Mouse (Mus musculus): ENCODE measurements around the gene Prkar2b. TPM values are rescaled to one million over a fixed set of nuclear protein-coding genes. Genes with fewer than 3 reads are reported as not detected.
A peak's percentile ranks its signal among the peaks of the same experiment; 100 is the strongest.

The Prkar2b gene
- polyA plus RNA-seq, 1 experiment from 2014 or later, result 75.5 TPM

DNA sequence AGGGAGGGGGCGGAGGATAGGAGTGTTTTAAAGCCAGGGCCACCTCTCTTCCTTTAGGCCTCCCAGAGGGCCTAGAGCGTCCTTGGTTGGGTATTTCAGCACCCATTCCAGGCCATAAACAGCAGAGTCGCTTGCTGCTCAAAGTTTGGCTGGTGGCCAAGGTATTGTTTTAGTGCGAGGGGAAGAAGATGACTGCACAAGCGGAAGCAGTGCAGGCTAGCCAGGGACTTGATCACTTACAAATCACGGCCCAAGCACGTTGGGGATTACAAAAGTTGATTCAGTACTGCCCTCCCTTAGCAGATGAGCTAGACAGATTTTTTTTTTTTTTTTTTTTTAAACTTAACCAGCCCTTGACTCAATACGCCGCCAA is 110.5 kb downstream of the Prkar2b start:
- Histone ChIP-seq H3K4me3 (ENCODE audit: low read depth, low read length) (peak overlapping the region; percentile 32), H3K27ac (ENCODE audit: low read depth, low read length) (no peak overlapping the region), H3K9me3 (ENCODE audit: control insufficient read depth, low read length) (no peaks in the 10 kb centered on the region), H3K9ac (ENCODE audit: low read depth, low read length) (0 out of 2 replicates have a peak overlapping the region, but pooled peaks have one; percentile 12), H3K27me3 (ENCODE audit: control insufficient read depth, insufficient read depth, low read length) (no peaks in the 10 kb centered on the region), H3K4me1 (replicated peaks; ENCODE audit: control insufficient read depth, insufficient read depth, low read length) (no peaks in the 10 kb centered on the region), H3K4me2 (replicated peaks; ENCODE audit: low read depth, low read length) (peak overlapping the region; percentile 66), H3K36me3 (ENCODE audit: control insufficient read depth, insufficient read depth, low read length) (no peaks in the 10 kb centered on the region)
- no peak for ATAC-seq (ENCODE audit: low FRiP score)
- WGBS, result 7% methylated on average over 9 of the region's 9 CpGs
- DNase-seq (ENCODE audit: low spot score), result no peak

DNA sequence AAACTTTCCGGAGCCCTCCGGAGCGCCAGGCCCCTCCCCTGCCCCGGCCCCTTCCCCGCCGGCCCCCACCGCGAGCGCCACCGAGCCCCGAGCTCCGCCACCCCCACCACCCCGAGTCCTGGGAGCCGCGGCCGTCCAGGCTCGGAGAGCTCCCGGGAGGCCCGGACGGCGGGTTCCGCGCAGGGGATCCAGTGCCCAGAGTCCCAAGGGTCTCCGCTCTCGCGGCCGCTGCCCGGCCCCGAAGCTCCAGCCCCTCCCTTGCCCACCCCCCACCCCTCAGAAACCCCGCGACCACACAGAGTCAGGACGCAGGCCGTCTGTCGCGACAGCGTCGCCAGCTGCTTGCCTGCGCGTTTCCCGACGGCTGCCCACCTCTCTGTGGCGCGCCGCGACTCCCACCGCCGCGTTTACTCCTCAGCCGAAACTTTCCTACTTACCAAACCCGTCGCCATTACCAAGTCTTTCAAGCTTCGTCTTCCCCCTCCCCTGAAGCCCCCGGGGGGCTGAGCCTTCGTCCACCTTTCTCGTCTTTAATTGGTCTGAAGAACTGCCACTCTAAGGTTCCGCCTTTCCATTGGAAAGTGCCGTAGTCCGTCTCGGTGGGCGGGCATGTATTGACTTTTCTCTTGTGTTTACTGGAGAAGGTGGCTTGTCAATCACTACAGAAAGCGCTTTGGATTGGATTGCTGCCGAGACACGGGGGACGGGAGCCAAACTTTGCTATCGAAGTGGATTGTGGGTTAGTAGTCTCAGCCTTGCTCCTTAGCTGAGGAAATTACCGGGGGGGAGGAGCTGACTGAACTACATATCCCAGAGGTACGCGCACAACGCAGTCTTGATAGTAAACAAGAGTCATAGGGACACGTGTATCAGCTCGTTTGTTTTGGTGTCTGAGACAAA is 111.1 kb downstream of the Prkar2b start, which contains the start of gene Hbp1:
Gene Hbp1, minus strand, starts transcription at position 777 of the 900 bp plus-strand sequence.
- peak; percentile 99 for DNase-seq (ENCODE audit: low spot score)
- Histone ChIP-seq H3K9ac (ENCODE audit: low read depth, low read length) (peak within 1 kb of the TSS; percentile 94), H3K36me3 (ENCODE audit: control insufficient read depth, insufficient read depth, low read length) (no peaks in the 10 kb centered on the region), H3K4me2 (replicated peaks; ENCODE audit: low read depth, low read length) (peak within 1 kb of the TSS; percentile 66), H3K9me3 (ENCODE audit: control insufficient read depth, low read length) (no peaks in the 10 kb centered on the region), H3K4me1 (replicated peaks; ENCODE audit: control insufficient read depth, insufficient read depth, low read length) (no peaks in the 10 kb centered on the region), H3K4me3 (ENCODE audit: low read depth, low read length) (peak within 1 kb of the TSS; percentile 94), H3K27me3 (ENCODE audit: control insufficient read depth, insufficient read depth, low read length) (no peaks in the 10 kb centered on the region), H3K27ac (ENCODE audit: low read depth, low read length) (peak within 1 kb of the TSS; percentile 99)
- under 1% methylated on average over 42 of the region's 71 CpGs for WGBS
- peak; percentile 94 for ATAC-seq (ENCODE audit: low FRiP score)

DNA sequence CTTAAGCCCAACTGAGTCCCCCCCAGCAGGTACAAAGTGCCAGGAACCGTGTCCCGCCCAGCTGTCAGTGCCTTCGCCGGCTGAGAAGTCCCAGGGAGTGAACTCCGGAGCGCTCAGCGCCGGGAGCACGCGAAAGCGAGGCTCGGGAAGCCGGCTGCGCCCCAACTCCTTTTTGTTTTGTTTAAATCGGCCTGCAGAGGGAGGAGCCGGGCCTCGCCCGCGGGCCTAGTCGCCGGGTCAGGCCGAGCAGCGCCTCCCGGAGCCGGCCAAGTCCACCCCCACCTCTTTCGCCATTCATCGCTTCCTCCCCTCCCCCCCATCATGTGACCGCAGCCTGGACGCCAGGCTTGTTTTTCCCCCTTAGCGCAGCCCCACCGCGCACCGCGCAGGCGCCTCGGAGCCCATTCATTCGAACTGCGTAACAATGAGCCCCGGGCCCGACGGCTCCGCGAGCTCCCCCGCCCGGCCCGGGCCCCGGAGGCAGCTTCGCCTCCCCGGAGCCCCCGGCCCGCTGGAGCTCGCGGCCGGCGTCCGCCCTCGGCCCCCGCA is 111.8 kb downstream of the Prkar2b start:
- Histone ChIP-seq H3K36me3 (ENCODE audit: control insufficient read depth, insufficient read depth, low read length) (no peaks in the 10 kb centered on the region), H3K27me3 (ENCODE audit: control insufficient read depth, insufficient read depth, low read length) (no peaks in the 10 kb centered on the region), H3K4me3 (ENCODE audit: low read depth, low read length) (peak overlapping the region; percentile 94), H3K27ac (ENCODE audit: low read depth, low read length) (peak overlapping the region; percentile 99), H3K9ac (ENCODE audit: low read depth, low read length) (peak overlapping the region; percentile 94), H3K4me2 (replicated peaks; ENCODE audit: low read depth, low read length) (peak overlapping the region; percentile 52), H3K4me1 (replicated peaks; ENCODE audit: control insufficient read depth, insufficient read depth, low read length) (no peaks in the 10 kb centered on the region), H3K9me3 (ENCODE audit: control insufficient read depth, low read length) (no peaks in the 10 kb centered on the region)
- WGBS, result under 1% methylated on average over 50 of the region's 58 CpGs
- DNase-seq (ENCODE audit: low spot score) (peak; percentile 96), ATAC-seq (ENCODE audit: low FRiP score) (peak; percentile 89)

DNA sequence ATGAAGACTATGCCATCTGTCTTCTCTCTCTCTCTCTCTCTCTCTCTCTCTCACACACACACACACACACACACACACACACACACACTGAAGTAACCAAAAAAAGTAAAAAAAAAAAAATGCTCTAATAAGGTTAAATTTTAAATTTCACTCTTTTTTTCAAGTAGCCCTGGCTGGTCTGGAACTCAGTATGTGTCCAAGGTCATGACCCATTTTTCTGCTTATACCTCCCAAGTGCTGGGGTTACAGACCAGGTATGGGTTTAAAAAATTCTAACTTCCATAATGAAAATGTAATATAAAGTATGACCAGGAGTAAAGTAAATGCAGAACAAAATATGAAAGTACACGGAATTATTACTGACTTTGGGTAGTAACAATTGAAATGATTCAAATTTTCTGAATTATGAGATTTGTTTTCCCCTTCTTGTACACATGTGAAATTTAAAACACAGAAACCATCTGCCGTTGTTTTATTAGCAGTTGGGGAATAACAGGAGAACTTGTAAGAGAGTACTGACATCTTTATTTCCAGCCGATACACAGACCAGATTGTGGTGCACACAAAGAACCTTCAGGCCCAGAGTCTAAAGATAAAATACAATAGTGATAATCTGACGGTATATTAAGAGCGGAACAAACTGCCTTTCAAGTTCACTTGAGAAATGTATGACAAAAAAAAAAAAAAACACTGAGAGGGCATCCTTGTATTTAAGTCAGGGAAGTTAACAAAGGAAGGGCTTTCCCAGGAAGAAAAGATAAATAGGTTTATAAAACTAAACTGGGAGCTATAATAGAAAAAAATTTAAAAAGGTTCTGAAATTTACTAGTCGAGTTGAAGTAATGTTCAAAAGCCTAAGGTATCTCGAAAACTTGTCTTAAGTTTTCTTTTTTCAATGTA is 112.7 kb downstream of the Prkar2b start:
- no peaks in the 10 kb centered on the region for H3K9me3 ChIP-seq (ENCODE audit: control insufficient read depth, low read length)
- H3K27ac ChIP-seq (ENCODE audit: low read depth, low read length), result peak overlapping the region; percentile 99
- WGBS, result 26% methylated on average over 7 of the region's 7 CpGs
- ATAC-seq (ENCODE audit: low FRiP score) (no peak), DNase-seq (ENCODE audit: low spot score) (peak; percentile 27)
- peak overlapping the region; percentile 94 for H3K9ac ChIP-seq (ENCODE audit: low read depth, low read length)
- H3K4me3 ChIP-seq (ENCODE audit: low read depth, low read length), result peak overlapping the region; percentile 94
- no peaks in the 10 kb centered on the region for H3K4me1 ChIP-seq (replicated peaks; ENCODE audit: control insufficient read depth, insufficient read depth, low read length)
- no peaks in the 10 kb centered on the region for H3K36me3 ChIP-seq (ENCODE audit: control insufficient read depth, insufficient read depth, low read length)
- H3K27me3 ChIP-seq (ENCODE audit: control insufficient read depth, insufficient read depth, low read length), result no peaks in the 10 kb centered on the region
- peak overlapping the region; percentile 52 for H3K4me2 ChIP-seq (replicated peaks; ENCODE audit: low read depth, low read length)

GRCm38 (mm10) chr12:31947476-31947875 is 113.6 kb downstream of the Prkar2b start:
- Histone ChIP-seq H3K4me2 (replicated peaks; ENCODE audit: low read depth, low read length) (no peak overlapping the region), H3K9ac (ENCODE audit: low read depth, low read length) (no peak overlapping the region), H3K4me3 (ENCODE audit: low read depth, low read length) (no peak overlapping the region), H3K36me3 (ENCODE audit: control insufficient read depth, insufficient read depth, low read length) (no peaks in the 10 kb centered on the region), H3K27me3 (ENCODE audit: control insufficient read depth, insufficient read depth, low read length) (no peaks in the 10 kb centered on the region), H3K27ac (ENCODE audit: low read depth, low read length) (no peak overlapping the region), H3K9me3 (ENCODE audit: control insufficient read depth, low read length) (no peaks in the 10 kb centered on the region), H3K4me1 (replicated peaks; ENCODE audit: control insufficient read depth, insufficient read depth, low read length) (no peaks in the 10 kb centered on the region)
- ATAC-seq (ENCODE audit: low FRiP score) (no peak), DNase-seq (ENCODE audit: low spot score) (peak; percentile 33)
- 92% methylated on average over 5 of the region's 5 CpGs for WGBS

DNA sequence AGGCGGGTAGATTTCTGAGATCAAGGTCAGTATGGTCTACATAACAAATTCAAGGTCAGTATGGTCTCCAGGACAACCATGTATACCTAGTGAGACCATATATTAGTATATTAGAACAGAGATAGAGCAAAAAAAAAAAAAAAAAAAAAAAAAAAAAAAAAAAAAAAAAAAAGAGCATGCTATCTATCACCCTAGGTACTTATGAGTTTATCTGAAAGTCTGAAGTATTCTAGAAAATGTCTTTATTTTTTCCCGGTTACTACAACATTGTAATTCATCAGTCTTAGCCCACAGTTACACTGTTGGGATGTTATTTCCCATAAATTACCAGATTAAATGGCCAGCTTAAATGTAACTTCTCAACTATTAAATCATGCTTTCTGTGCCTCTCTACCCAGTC is 116.7 kb downstream of the Prkar2b start:
- no peaks in the 10 kb centered on the region for H3K9me3 ChIP-seq (ENCODE audit: control insufficient read depth, low read length)
- H3K4me2 ChIP-seq (replicated peaks; ENCODE audit: low read depth, low read length), result no peak overlapping the region
- H3K9ac ChIP-seq (ENCODE audit: low read depth, low read length), result no peak overlapping the region
- H3K4me1 ChIP-seq (replicated peaks; ENCODE audit: control insufficient read depth, insufficient read depth, low read length), result no peaks in the 10 kb centered on the region
- H3K4me3 ChIP-seq (ENCODE audit: low read depth, low read length), result no peak overlapping the region
- 0 out of 2 replicates have a peak, but pooled peaks cover 3% of the 10 kb centered on the region for H3K36me3 ChIP-seq (ENCODE audit: control insufficient read depth, insufficient read depth, low read length)
- H3K27ac ChIP-seq (ENCODE audit: low read depth, low read length), result no peak overlapping the region
- WGBS, result 95% methylated on average over 2 of the region's 2 CpGs
- ATAC-seq (ENCODE audit: low FRiP score), result no peak
- no peak for DNase-seq (ENCODE audit: low spot score)
- no peaks in the 10 kb centered on the region for H3K27me3 ChIP-seq (ENCODE audit: control insufficient read depth, insufficient read depth, low read length)

GRCm38 (mm10) chr12:31943020-31943654 is 118.0 kb downstream of the Prkar2b start:
- H3K4me3 ChIP-seq (ENCODE audit: low read depth, low read length), result no peak overlapping the region
- 0 out of 2 replicates have a peak, but pooled peaks cover 7% of the 10 kb centered on the region for H3K36me3 ChIP-seq (ENCODE audit: control insufficient read depth, insufficient read depth, low read length)
- no peak for DNase-seq (ENCODE audit: low spot score)
- H3K9me3 ChIP-seq (ENCODE audit: control insufficient read depth, low read length), result no peaks in the 10 kb centered on the region
- no peaks in the 10 kb centered on the region for H3K4me1 ChIP-seq (replicated peaks; ENCODE audit: control insufficient read depth, insufficient read depth, low read length)
- H3K4me2 ChIP-seq (replicated peaks; ENCODE audit: low read depth, low read length), result no peak overlapping the region
- ATAC-seq (ENCODE audit: low FRiP score), result no peak
- H3K27ac ChIP-seq (ENCODE audit: low read depth, low read length), result no peak overlapping the region
- H3K27me3 ChIP-seq (ENCODE audit: control insufficient read depth, insufficient read depth, low read length), result no peaks in the 10 kb centered on the region
- 91% methylated on average over 4 of the region's 4 CpGs for WGBS
- no peak overlapping the region for H3K9ac ChIP-seq (ENCODE audit: low read depth, low read length)

DNA sequence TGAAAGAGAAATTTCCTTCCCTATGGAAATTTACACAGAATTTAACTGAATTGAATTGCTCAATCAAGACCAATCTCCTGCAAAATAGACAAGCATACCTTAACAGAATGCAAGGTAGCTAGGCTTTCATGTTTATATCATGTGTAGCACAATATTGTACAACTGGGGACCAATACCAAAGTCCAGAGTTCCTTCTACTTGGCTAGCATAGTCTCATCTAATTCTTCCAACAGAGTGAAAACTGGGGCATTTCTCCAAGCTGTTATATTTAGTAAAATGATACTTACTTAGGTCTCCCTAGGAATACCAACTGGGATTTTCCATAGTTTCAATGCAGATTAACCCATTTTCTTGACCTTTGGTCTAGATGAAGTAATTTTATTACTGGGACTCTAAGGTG is 122.1 kb downstream of the Prkar2b start:
- ATAC-seq (ENCODE audit: low FRiP score), result no peak
- Histone ChIP-seq H3K4me2 (replicated peaks; ENCODE audit: low read depth, low read length) (no peak overlapping the region), H3K4me3 (ENCODE audit: low read depth, low read length) (no peak overlapping the region), H3K9ac (ENCODE audit: low read depth, low read length) (no peak overlapping the region), H3K27me3 (ENCODE audit: control insufficient read depth, insufficient read depth, low read length) (no peaks in the 10 kb centered on the region), H3K27ac (ENCODE audit: low read depth, low read length) (no peak overlapping the region), H3K36me3 (ENCODE audit: control insufficient read depth, insufficient read depth, low read length) (0 out of 2 replicates have a peak, but pooled peaks cover 7% of the 10 kb centered on the region), H3K9me3 (ENCODE audit: control insufficient read depth, low read length) (no peaks in the 10 kb centered on the region), H3K4me1 (replicated peaks; ENCODE audit: control insufficient read depth, insufficient read depth, low read length) (no peaks in the 10 kb centered on the region)
- no peak for DNase-seq (ENCODE audit: low spot score)

All from hindbrain, embryonic 11.5 days (tissue).